Mouse (Mus musculus): ENCODE measurements at regions not wholly inside any gene's neighbourhood (a gene's known extent, or its start where the extent isn't known, plus 50 kb on each side); places are given as distances from the start of the nearest gene placed in this dataset.

GRCm38 (mm10) chr1:143074999-143075398, 565.5 kb upstream of the B3galt2 start:
- TF ChIP-seq CTCF (conservative IDR thresholded peaks at IDR 0.05; ENCODE audit: low read length) = no peak
- TF ChIP-seq NANOG (IDR thresholded peaks at IDR 0.05; ENCODE audit: borderline replicate concordance, low read length) = no peak
- no peak for TF ChIP-seq POU5F1 (IDR thresholded peaks at IDR 0.05; ENCODE audit: borderline replicate concordance, low read length)

Measured in E14TG2a.4 (cell line).